Mouse (Mus musculus) G1E-ER4 (cell line): ENCODE measurements around the gene Erich2. TPM values are rescaled to one million over a fixed set of nuclear protein-coding genes. Genes with fewer than 3 reads are reported as not detected.

Experiments used
- GATA1 ChIP-seq: IDR thresholded peaks from one replicate; pipeline ENCODE4 v1.8.0; 2012; ENCODE audit warnings: low read length, inconsistent platforms
- polyA plus RNA-seq: library from polyadenylated mRNA; stranded (reverse); fragments of >175 nt; gene quantifications from 2 replicates; pipeline ENCODE4 v1.2.3, GENCODE M21; 2012

Erich2 gene
- polyA plus RNA-seq, 1 experiment: not detected

- TF ChIP-seq GATA1: no peak
These were observed 50.3 kb downstream of the Erich2 start for GRCm38 (mm10) chr2:70558843-70559451.

GRCm38 (mm10) chr2:70559520-70559919 is 50.9 kb downstream of the Erich2 start:
- no peak for TF ChIP-seq GATA1

GRCm38 (mm10) chr2:70561077-70561795 is 52.6 kb downstream of the Erich2 start:
- TF ChIP-seq GATA1: no peak

- TF ChIP-seq GATA1: no peak
These were observed 53.4 kb downstream of the Erich2 start for GRCm38 (mm10) chr2:70562011-70562491.

- TF ChIP-seq GATA1: no peak
These were observed 54.0 kb downstream of the Erich2 start for GRCm38 (mm10) chr2:70562611-70562980.

GRCm38 (mm10) chr2:70562981-70563671 is 54.5 kb downstream of the Erich2 start:
- TF ChIP-seq GATA1: no peak

GRCm38 (mm10) chr2:70563721-70564645 is 55.4 kb downstream of the Erich2 start:
- TF ChIP-seq GATA1: no peak

- no peak for TF ChIP-seq GATA1
These were observed 56.2 kb downstream of the Erich2 start for GRCm38 (mm10) chr2:70564646-70565315.

GRCm38 (mm10) chr2:70565651-70566602 is 57.3 kb downstream of the Erich2 start:
- TF ChIP-seq GATA1: no peak

- no peak for TF ChIP-seq GATA1
These were observed 58.0 kb downstream of the Erich2 start for GRCm38 (mm10) chr2:70566603-70566981.

- TF ChIP-seq GATA1: no peak
These were observed 58.6 kb downstream of the Erich2 start for GRCm38 (mm10) chr2:70567071-70567681.

- TF ChIP-seq GATA1: no peak
These were observed 59.1 kb downstream of the Erich2 start for GRCm38 (mm10) chr2:70567682-70568077.

GRCm38 (mm10) chr2:70568198-70568941 is 59.8 kb downstream of the Erich2 start:
- TF ChIP-seq GATA1: no peak
